Mouse (Mus musculus) liver (tissue): Measurements from ENCODE around the gene Tfrc.

Experiments
- DNase-seq: peaks from one replicate; pipeline ENCODE4 v3.0.0-alpha.2; 2020; ENCODE audit warnings: mixed read lengths

The Tfrc gene

DNA sequence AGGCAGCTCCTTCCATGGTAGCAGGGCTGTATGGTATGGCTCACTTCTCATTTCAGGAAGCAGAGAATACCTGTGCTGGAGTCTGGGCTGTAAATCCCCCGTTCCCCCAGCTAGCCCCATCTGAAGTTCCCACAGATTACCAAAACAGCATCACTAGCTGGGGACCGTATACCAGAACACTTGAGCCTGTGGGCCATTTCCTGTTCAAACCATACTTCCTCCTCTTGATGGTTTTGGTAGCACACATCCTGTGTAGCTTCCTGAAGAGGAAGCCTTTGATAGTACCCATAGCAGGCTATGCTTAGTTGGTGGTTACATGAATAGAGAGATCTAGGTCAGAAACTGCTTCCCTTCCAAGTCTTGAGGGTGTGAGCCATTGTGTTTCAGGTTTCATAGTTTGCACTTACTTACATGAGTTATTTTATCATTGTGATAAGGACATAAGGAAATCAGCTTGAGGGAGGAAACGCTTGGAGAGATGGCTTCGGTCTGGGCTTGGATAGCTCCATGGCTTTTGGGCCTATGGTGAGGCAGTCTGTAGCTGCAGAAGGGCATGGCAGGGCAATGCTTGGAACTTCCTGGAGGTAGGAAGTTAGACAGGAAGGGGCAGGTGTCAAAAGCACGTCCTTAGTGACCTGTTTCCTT is 42.4 kb downstream of the Tfrc start:
- no peak for DNase-seq

DNA sequence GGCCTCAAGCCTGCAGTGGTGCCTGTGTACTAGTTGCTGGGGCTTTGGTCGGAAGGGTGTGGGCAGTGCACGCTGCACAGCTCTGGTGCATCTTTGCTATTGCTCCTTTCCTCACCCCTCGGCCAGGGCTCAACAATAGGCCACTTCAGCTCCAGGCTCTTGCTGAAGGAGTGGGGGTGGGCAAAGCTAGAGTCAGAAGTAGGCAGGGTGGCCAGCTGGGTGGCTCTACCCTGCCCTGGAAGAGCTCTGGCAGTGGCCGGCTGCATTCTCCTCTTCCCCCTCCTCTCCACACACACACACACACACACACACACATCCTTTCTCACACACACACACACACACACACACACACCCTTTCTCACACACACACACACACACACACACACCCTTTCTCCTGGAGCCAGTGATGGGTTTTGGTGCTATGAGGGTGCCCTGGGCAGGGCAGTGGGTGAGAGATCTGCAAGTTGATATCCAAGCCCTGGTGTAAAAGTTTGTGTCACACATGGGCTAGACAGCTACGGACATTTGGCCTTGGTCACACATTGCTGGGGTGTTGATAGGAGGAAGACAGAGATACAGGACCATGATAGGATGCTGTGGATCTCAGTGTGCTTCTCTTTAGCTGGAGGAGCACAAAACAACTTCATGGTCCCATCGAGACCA is 45.5 kb downstream of the Tfrc start:
- no peak for DNase-seq

DNA sequence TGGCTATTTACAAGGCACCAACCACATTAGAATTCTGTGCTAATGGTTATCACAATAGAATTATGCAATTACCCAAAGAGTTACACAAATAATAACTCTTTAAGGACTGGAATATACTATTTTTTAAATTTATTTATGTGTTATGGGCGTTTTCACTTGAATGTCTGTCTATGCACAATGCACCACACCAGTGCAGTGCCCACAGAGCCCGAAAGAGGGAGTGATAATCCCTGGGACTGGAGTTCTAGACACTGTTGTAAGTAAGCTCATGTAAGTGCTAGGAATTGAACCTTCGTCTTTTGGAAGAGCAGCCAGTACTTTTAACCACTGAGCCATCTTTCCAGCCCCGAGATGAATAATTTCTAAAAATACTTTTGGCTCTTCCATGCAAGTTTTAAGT is 46.8 kb downstream of the Tfrc start:
- no peak for DNase-seq

DNA sequence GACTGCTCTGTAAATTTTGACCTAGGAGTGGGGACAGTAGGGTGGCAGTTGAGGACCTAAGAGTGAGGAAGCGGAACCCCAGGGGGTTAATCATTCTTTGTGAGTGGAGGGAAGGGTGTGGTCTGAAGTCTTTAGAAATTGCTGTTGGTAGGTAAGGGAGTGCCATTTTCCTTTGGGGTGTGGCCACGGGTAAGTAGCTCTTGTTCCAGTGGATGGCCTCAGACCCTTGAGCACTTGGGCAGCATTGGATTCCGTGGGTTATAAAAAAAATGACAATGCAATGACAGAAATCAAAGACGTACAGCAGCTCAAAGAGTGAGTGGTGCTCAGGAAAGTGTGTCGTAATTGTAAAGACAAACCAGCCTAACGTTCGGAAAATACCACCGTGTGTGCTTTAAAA is 47.6 kb downstream of the Tfrc start:
- no peak for DNase-seq

DNA sequence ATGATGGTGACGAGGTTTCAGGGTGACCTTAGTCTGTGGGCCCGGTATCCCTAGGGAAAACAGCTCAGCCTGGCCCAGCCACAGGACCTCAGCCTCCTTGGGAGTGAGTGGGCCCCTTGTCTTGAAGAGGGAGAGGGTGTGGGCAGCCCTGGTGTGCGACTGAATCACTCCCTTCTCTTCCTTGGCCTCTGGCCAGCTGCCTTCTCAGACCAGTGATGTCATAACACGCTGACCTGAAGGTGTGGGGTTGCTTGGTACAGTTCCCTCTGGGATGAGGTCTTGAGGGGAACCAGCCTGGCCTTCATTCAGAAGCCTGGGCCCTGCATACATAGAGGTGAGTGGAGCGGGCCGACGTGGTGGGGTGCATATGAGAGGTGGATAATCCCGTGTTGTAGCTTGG is 48.1 kb downstream of the Tfrc start:
- no peak for DNase-seq

DNA sequence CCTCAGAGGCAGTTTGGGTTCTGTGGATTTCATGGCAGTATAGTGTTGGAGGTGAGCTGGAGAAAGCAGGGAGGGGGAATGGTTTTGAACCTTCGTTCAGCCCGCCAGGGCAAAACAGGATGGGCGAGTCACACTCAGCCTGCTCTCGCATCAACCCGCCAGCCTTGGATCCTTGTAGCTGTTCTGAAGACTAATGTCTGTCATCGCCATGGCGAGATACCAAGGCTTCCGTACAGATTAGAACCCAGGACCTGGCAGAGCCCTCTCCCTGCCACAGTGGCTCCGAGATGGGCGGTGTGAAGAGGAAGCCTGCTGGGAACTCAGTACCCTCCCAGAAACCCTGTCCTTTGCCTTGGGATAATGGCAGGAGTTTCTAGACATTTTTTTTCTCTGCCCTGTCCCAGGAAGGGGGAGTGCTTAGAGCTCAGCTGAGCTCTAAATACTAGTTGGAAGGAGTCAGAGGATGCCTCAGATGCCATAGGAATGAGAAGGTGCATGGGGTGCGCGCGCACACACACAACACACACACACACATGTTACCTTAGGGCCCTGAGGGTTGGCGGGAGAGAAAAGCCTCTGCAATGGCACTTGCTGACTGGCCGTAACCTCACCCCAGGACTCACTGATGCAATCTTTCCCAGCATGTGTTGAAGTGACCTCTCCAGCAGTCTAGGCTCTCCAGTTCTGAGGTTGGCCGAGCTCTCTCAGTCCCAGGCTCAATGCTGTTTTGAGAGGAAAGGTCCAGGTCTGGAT is 49.0 kb downstream of the Tfrc start:
- DNase-seq = no peak

DNA sequence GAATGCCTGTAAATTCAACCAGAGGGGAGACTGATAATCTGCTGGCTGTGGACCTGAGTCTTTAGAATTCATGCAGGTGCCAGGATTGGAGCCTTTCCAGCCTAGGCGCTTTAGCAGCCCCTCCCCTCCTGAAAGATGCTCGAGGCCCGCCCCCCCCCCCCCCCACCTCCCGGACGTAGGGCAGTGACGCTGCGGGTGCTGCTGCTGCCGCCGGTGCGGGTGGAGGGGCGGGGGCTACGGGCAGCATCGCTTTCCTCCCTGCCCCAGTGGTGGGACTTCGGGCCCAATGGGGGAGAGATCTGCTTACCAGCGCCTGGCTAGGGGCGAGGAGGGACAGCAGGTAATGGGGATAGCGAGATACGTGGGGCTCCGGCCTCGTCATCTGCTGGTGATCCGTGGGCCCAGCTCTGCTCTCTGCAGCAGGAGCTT is 50.0 kb downstream of the Tfrc start:
- DNase-seq = no peak

DNA sequence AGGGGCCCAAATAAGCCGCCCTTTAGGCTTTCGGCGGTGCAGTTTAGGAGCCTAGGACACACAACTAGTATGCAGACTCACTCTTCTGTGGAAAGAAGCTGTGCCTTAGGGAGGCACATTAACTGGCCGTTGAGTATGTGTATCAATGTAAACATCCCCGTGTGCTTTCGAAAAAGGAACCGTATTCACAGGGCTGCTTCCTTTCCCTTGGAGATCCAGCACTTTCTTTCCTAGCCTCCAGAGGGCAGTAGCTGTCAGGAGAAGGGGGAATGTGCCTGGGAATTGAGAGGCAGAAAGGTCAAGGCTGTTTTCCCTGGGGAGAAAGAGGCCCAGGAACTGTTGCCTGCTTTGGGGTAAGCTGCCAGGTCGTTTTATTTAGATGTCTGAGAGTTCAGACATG is 50.7 kb downstream of the Tfrc start:
- DNase-seq = peak; percentile 57

DNA sequence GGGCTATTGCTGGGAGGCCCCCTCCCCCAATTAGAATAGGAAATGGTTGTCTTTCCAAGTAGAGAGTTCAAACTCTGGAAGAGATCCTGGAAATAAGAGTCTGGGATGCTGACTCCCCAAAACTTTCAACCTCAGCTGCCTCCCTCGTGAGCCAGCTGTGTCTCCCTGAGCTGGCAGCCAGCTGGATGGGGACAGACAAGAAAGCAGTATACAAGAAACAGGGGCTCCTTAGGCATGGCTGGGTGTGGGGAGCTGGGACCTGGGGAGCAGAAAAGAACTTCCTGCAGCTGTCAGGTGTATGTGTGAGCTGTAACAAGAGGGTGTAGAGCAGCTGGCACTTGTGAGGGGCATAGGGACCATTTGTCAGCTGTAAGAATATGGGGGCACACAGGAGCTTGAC is 51.4 kb downstream of the Tfrc start:
- no peak for DNase-seq

DNA sequence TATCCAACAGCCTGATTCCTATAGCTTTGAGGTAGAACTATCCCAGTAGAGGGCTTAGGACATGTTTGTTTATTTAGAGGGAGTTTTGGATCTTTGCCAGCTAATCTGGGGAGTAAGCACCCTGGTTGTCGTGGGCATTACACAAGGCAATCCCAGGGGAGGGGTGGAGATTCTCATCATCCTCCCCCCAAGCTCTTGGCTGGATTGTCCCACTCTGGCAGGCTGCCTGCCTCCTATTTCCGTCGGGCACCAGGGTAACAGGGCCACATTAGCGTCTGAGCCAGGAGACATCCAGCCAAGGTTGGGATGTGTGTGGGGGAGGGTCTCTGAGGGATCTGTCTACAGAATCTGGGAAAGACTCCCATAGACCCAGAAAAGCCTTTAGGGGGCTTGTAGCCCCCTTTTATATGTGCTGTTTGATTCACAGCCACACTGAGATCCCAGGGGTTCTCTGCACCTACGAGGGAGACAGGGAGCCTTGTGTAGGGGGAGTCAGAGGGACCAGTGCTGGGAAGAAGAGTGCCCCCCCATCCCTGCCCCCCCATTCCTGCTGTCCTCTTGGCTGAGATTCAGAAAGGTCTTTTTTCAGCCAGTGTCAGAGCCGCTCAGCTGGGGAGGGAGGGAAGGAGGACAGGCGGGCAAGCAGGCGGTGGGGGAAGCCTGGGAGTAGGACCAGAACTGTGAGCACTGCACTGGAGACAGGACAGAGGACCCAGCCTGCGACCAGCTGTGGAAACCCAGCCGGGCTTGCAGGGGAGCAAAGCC is 52.0 kb downstream of the Tfrc start:
- DNase-seq = no peak

DNA sequence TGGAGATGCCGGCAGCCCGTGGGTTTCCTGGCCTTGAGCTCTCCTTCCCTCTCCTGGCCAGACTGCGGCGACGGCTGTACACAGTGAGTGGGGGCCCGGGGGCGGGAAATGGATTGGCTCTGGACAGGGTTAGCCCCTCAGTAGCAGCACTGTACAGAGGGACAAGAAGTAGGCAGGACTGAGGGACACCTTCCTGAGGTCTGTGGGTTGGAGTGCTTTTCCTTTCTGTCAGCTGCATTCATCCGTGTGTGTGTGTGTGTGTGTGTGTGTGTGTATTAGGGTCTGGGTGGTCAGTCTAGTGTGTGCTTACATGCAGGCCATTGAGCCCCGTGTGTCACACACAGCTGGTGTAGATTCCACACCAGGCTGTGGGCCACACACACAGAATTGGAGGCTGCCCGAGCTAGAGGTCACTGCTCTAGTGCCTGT is 52.8 kb downstream of the Tfrc start:
- DNase-seq = no peak

DNA sequence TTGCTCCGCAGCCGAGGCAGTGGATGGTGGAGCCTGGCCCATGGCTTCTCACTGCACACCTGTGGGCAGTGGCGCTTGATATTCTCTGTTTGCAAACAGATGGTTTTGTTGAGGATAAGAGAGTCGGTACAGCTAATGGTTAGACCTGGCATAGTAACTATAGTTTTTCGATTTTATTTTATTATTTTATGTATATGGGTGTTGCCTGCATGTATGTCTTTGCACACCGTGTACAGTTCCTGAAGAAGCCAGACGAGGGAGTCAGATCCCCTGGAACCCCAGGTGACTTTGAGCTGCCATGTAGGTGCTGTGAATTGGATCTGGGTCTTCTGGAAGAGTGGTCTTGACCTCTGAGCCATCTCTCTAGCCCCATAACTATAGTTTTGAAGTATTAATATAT is 53.7 kb downstream of the Tfrc start:
- no peak for DNase-seq

DNA sequence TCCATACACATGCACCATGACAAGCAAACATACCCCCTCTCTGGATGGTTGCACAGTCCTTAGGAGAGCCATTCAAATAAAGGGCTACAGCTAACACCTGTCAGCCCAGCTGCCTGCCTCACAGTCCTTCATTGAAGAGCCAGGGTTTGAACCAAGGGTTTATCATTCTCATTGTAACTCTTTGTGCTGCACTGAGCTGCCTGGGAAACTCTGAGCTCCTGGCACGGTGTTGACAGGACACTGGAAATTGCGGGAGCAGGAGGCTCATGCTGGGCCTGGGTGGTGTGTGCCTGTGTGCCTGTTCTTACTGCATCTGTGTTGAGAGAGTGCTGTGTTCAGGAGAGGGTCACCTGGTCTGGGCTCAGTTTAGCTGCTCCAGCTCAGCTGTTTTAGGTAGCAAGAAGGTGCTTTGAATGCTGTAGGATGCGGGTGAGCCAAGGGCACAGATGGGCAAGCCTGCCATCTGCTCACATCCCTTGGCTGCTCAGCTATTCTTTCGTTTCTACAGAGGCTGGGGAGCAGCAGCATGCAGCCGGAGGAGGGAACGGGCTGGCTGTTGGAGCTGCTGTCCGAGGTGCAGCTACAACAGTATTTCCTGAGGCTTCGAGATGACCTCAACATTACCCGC is 54.6 kb downstream of the Tfrc start:
- no peak for DNase-seq

DNA sequence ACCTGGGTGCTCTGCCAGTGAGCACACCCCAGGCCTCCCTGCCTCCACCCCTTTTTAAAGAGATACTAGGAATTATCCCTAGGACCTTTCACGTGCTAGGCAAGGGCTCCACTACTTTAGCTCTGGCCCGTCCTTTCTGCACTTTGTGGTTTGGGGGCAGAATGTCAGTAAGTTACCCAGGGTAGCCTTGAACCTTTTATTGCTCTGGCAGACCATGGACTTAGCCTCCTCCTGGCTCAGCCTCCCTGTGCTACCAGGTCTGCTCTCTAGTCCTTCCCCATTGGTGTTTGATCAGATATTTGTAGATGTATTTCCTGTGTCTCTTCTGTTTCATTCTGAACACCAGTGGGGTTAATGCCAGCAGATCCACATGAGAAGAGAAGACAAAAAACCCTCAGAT is 55.5 kb downstream of the Tfrc start:
- DNase-seq = peak; percentile 47

DNA sequence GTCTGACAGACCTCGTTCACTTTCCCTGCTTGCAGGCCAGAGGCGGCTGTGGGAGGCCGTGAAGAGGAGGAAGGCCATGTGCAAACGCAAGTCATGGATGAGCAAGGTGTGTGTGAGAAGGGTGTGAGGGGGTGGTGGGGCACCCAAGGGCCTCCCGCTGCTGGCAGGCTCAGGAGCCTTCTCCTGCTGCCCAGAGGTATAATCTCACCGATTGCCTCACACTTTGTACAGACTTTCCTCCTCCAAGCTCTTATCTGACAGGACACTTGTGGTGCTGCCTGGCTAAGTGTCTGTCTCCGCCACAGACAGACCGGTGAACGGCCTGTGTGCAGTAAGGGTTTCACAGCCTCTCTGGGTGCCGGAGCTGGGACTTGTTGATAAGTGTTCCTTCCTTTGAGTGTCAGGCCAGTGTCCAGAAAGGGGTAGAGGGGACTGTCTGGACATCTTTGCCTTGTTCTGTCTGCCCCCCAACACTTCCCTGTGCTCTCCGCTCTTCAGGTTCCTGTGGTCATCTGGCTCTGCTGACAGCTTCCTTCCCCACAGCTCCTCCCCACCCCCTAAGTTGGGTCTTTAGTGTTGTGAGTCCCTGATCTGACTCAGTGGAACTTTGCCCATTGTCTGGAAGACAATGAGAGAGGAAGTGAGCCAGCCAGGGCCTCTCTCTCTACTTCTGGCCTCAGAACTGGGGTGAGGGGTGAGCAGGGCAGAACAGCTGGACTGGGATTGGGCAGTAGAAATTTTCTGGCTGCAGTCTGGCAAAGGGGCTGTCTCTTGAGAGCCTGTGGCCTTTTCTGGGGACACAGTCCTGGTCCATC is 57.3 kb downstream of the Tfrc start:
- peak; percentile 88 for DNase-seq

DNA sequence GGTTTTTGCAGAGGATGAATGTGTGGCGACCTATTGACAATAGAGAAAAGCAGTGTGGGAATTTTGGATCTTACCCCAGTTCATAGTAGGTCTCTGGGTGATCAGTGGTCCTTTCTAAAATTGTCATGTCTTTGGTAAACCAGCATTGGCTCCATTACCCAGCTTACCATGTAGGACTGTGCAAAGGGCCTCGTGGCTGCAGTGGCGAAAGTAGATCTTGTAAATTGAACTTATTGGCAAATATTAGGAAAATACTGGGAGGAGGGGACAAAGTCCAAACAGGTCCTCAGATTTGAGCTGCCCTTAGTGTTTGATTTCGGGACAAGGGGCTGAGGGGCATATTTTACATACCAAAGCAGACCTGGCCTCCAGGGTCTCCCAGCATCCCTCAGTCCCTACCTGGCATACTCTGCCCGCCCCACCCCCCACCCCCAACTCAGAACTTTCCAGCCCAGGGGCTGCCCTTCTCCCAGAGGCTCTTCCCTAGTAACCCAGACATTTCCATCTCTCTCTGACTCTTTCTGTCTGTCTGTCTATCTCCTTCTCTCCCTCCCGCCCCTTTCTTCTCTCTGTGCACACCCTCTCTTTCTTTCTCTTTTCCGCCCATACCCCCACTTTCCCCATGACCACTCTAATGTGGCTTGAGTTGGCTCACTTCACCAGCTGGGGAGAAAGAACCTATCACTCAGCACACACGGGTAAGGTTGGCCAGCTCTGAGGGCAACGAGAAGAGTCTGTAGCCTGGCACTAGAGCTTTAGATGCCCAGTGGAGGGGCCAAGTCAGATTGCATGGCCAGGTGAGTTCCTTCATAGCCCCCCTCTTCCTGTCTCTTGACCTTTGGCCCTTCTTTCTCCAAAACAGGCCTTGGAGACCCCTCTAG is 58.2 kb downstream of the Tfrc start:
- DNase-seq = no peak

DNA sequence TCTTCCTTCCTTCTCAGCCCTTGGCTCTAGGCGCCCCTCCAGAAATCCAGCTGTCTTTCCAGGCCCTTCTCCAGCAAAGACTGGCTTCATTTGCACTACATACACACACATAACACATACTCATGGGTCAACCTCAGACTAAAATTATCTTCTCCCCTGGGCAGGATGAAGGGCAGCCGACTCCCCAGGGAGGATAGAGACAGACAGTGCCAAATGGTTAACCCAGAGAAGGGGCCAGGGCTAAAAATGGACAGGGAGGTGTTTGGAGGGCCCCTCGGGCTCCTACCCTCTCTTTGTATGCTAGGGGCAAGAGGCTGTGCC is 58.8 kb downstream of the Tfrc start:
- DNase-seq = no peak

DNA sequence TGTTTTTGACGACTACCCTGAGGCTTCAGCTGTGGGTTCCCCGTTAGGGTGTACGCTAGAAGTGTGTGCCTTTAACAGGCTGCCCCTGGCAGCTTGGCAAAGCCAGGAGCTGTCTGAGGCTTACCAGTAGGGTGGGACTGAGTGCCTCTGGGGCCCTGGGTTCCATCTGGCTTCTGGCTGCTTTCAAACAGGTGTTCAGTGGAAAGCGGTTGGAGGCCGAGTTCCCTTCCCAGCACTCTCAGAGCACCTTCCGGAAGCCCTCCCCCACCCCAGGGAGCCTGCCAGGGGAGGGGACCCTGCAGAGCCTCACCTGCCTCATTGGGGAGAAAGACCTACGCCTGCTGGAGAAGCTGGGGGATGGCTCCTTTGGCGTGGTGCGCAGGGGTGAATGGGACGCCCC is 59.3 kb downstream of the Tfrc start:
- no peak for DNase-seq

DNA sequence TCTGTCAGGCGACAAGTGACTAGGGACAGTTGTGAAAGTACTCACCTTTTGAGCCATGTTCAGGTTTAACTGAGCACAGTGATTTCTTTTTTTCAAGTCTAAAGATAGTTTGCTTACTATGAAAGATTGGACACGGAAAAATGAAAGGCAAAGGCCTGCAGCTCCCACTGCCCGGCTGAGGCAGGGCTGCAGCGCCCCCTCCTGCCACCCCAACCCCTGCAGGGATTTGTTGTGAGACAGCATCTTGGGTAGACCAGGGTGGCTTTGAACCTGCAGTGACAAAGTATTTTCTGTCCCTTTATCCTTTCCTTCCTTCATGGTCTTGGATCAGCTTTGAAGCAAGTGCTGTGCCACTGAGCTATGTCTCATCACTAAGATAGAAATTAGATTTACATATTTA is 59.8 kb downstream of the Tfrc start:
- peak; percentile 43 for DNase-seq

DNA sequence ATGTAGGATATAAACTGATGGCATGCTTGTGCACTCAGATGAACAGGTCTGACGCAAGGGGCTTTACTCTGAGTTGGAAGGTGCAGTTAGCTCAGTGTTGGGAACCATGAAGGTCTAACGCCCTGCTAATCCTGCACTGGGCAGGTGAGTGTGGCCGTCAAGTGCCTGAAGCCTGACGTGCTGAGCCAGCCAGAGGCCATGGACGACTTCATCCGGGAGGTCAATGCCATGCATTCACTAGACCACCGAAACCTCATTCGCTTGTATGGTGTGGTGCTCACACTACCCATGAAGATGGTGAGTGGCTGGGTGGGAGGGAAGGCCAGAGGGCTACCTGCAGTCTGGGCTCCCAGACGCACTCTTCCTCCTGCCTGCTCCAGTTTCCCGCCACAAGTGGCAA is 60.5 kb downstream of the Tfrc start:
- no peak for DNase-seq
